Mouse (Mus musculus) thymus, postnatal 36 days (tissue): ENCODE results near the gene Col5a1.

Experiments
- DNase-seq, 2 experiments: peaks; one replicate each; pipeline ENCODE4 v3.0.0; 2022; ENCODE audit warnings: mixed read lengths in 2 of 2

The Col5a1 gene

GRCm38 (mm10) chr2:27886148-27886551 is at the start of gene Col5a1:
Col5a1 (plus strand) TSS chr2:27886425.
- peak; percentile 74 to 83 for DNase-seq

- DNase-seq = no peak
These were observed 48.1 kb upstream of the Col5a1 start for GRCm38 (mm10) chr2:27838112-27838511.

- DNase-seq = no peak
These were observed 45.3 kb upstream of the Col5a1 start for GRCm38 (mm10) chr2:27840890-27841289.

- no peak for DNase-seq
These were observed 43.3 kb upstream of the Col5a1 start for GRCm38 (mm10) chr2:27842893-27843292.

GRCm38 (mm10) chr2:27844885-27845284 is 41.3 kb upstream of the Col5a1 start:
- DNase-seq = no peak

GRCm38 (mm10) chr2:27847001-27847400 is 39.2 kb upstream of the Col5a1 start:
- no peak for DNase-seq

- DNase-seq = no peak
These were observed 38.3 kb upstream of the Col5a1 start for GRCm38 (mm10) chr2:27847851-27848435.

- no peak for DNase-seq
These were observed 37.8 kb upstream of the Col5a1 start for GRCm38 (mm10) chr2:27848466-27848865.

- no peak for DNase-seq
These were observed 27.8 kb upstream of the Col5a1 start for GRCm38 (mm10) chr2:27858348-27858903.

GRCm38 (mm10) chr2:27861576-27862238 is 24.5 kb upstream of the Col5a1 start:
- DNase-seq = no peak

GRCm38 (mm10) chr2:27864491-27865365 is 21.5 kb upstream of the Col5a1 start:
- no peak for DNase-seq

GRCm38 (mm10) chr2:27870586-27870985 is 15.6 kb upstream of the Col5a1 start:
- no peak for DNase-seq

- no peak for DNase-seq
These were observed 15.2 kb upstream of the Col5a1 start for GRCm38 (mm10) chr2:27871056-27871455.

GRCm38 (mm10) chr2:27872276-27872675 is 13.9 kb upstream of the Col5a1 start:
- no peak for DNase-seq

GRCm38 (mm10) chr2:27873030-27873429 is 13.2 kb upstream of the Col5a1 start:
- DNase-seq = no peak

- DNase-seq = no peak
These were observed 11.6 kb upstream of the Col5a1 start for GRCm38 (mm10) chr2:27874596-27874995.

GRCm38 (mm10) chr2:27875231-27875630 is 11.0 kb upstream of the Col5a1 start:
- DNase-seq = no peak

GRCm38 (mm10) chr2:27875786-27876185 is 10.4 kb upstream of the Col5a1 start:
- DNase-seq = no peak

- DNase-seq = no peak
These were observed 9.3 kb upstream of the Col5a1 start for GRCm38 (mm10) chr2:27876724-27877504.

GRCm38 (mm10) chr2:27878066-27878465 is 8.2 kb upstream of the Col5a1 start:
- no peak for DNase-seq

- DNase-seq = no peak
These were observed 2.9 kb upstream of the Col5a1 start for GRCm38 (mm10) chr2:27883276-27883675.

- DNase-seq = no peak
These were observed 623 bp upstream of the Col5a1 start for GRCm38 (mm10) chr2:27885456-27886147.
